Mouse (Mus musculus): ENCODE measurements around the gene Dpysl5. TPM values are rescaled to one million over a fixed set of nuclear protein-coding genes. Genes with fewer than 3 reads are reported as not detected.

The Dpysl5 gene
- polyA plus RNA-seq, 1 experiment, result not detected

DNA sequence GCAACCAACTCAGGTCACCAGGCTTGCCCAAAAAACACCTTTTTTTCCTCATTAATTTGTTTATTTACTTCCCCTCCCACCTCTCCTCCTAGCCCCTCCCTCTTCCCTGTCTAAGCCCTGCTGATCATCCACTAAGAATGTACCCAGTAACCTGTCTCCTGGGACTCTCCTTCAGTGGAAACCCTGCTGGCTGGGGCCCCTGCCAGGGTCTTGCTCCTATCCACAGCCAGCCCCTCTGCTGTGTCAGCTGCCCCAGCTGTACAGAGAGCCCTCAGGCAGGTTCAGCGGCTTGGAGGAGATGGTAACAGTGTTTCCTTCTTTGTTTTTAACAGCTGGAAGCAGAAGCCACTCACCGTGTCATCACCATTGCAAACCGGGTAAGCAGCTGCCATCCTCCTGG, 69.8 kb downstream of the Dpysl5 start:
- no peak for TF ChIP-seq GATA1 (IDR thresholded peaks at IDR 0.05; ENCODE audit: low read length)

- no peak for TF ChIP-seq GATA1 (IDR thresholded peaks at IDR 0.05; ENCODE audit: low read length)
Observed at GRCm38 (mm10) chr5:30787381-30787780, 76.0 kb downstream of the Dpysl5 start.

GRCm38 (mm10) chr5:30790047-30790446, 78.7 kb downstream of the Dpysl5 start:
- no peak for TF ChIP-seq GATA1 (IDR thresholded peaks at IDR 0.05; ENCODE audit: low read length)

DNA sequence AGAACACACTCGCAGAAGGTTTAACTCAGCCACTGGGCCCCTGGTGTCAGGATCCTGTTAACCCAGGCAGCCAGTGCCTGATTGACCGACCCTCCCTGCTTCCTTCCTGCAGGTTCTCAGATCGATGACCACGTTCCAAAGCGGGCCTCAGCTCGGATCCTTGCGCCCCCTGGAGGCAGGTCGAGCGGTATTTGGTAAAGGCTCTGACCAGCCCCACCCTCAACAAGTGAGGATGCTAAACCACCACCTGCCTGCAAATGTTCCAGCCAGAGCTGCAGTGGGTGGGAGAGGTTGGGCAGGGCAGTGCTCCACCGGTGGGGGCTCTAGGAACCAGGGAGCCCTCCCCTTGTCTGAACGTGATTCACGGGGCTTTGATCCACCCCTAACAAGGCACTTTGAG, 84.8 kb downstream of the Dpysl5 start:
- no peak for TF ChIP-seq GATA1 (IDR thresholded peaks at IDR 0.05; ENCODE audit: low read length)

- TF ChIP-seq GATA1 (IDR thresholded peaks at IDR 0.05; ENCODE audit: low read length), result no peak
Observed at GRCm38 (mm10) chr5:30797482-30797881, 86.1 kb downstream of the Dpysl5 start.

DNA sequence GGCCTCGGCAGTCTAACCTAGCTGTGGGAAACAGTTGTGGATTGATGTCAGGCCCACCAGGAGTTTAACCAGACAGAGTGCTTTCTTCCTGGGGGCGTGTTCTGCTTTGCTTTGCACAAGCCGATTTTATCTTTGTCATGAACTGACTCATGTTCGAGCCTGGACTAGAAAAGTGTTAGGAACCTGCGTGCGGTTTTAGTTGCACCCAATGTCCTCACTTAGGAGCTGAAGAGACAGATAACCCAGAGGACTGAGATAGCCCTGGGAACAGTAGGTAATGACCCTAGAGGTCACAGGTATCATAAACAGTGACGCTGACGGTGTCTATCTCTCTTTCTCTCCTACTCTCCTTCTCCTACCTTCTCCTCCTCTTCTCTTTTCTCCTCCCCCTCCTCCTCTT, 86.6 kb downstream of the Dpysl5 start:
- TF ChIP-seq GATA1 (IDR thresholded peaks at IDR 0.05; ENCODE audit: low read length), result no peak

- no peak for TF ChIP-seq GATA1 (IDR thresholded peaks at IDR 0.05; ENCODE audit: low read length)
Observed at GRCm38 (mm10) chr5:30798965-30799364, 87.6 kb downstream of the Dpysl5 start.

GRCm38 (mm10) chr5:30802724-30803467, 91.5 kb downstream of the Dpysl5 start:
- no peak for TF ChIP-seq GATA1 (IDR thresholded peaks at IDR 0.05; ENCODE audit: low read length)

- TF ChIP-seq GATA1 (IDR thresholded peaks at IDR 0.05; ENCODE audit: low read length), result no peak
Observed at GRCm38 (mm10) chr5:30806106-30806505, 94.7 kb downstream of the Dpysl5 start.

- TF ChIP-seq GATA1 (IDR thresholded peaks at IDR 0.05; ENCODE audit: low read length), result no peak
Observed at GRCm38 (mm10) chr5:30814424-30815119, 103.2 kb downstream of the Dpysl5 start, which contains the start of gene Mapre3. TSS of gene Mapre3 (plus strand) at chr5:30814641.

- no peak for TF ChIP-seq GATA1 (IDR thresholded peaks at IDR 0.05; ENCODE audit: low read length)
Observed at GRCm38 (mm10) chr5:30815120-30815465, 103.7 kb downstream of the Dpysl5 start.

- no peak for TF ChIP-seq GATA1 (IDR thresholded peaks at IDR 0.05; ENCODE audit: low read length)
Observed at GRCm38 (mm10) chr5:30816261-30816791, 105.0 kb downstream of the Dpysl5 start.

- no peak for TF ChIP-seq GATA1 (IDR thresholded peaks at IDR 0.05; ENCODE audit: low read length)
Observed at GRCm38 (mm10) chr5:30818758-30819309, 107.5 kb downstream of the Dpysl5 start.

GRCm38 (mm10) chr5:30822689-30823088, 111.3 kb downstream of the Dpysl5 start:
- TF ChIP-seq GATA1 (IDR thresholded peaks at IDR 0.05; ENCODE audit: low read length), result no peak

GRCm38 (mm10) chr5:30823091-30823490, 111.7 kb downstream of the Dpysl5 start:
- no peak for TF ChIP-seq GATA1 (IDR thresholded peaks at IDR 0.05; ENCODE audit: low read length)

All from G1E-ER4 (cell line).